Mouse (Mus musculus): ENCODE measurements around the gene Dvl2. TPM values are rescaled to one million over a fixed set of nuclear protein-coding genes. Genes with fewer than 3 reads are reported as not detected.
A peak's percentile ranks its signal among the peaks of the same experiment; 100 is the strongest.

Gene Dvl2
- total and polyA plus RNA-seq, 2 experiments from 2014 or later, result 20.0 to 33.3 TPM

DNA sequence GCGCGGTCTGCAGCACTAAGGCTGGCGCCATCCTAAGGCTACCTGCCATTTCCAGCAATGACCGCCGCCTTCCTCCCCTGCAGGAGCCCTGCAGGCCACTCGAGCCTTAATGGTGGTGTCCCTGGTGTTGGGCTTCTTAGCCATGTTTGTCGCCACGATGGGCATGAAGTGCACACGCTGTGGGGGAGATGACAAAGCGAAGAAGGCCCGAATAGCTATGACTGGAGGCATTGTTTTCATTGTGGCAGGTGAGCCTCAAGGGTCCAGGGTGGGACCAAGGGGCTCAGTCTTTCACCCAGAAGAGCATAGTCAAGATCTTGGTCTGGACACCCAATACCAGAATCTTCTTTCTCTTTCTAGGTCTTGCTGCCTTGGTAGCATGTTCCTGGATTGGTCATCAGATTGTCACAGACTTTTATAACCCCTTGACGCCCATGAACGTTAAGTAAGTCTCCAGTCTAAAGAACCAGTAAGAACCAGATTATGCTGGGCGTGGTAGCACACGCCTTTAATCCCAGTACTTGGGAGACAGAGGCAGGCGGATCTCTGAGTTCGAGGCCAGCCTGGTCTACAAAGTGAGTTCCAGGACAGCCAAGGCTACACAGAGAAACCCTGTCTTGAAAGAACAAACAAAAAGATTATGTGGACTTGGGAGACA is 33.4 kb upstream of the Dvl2 start:
- Histone ChIP-seq H3K4me1 (ENCODE audit: insufficient read depth, low read length) (no peaks in the 10 kb centered on the region), H3K27ac (ENCODE audit: low read depth, low read length) (no peak overlapping the region), H3K9me3 (ENCODE audit: low read length) (no peaks in the 10 kb centered on the region), H3K4me2 (ENCODE audit: low read depth, low read length, poor library complexity, severe bottlenecking) (peak overlapping the region; percentile 36), H3K9ac (replicated peaks; ENCODE audit: low read length, poor library complexity, severe bottlenecking) (0 out of 2 replicates have a peak overlapping the region, but pooled peaks have one; percentile 29), H3K27me3 (ENCODE audit: insufficient read depth, low read length) (peaks cover 46% of the 10 kb centered on the region), H3K36me3 (ENCODE audit: insufficient read depth, low read length) (peaks cover 13% of the 10 kb centered on the region), H3K4me3 (ENCODE audit: low read depth, low read length) (peak overlapping the region; percentile 23; the same call in 1 of the 2 replicates)
- 42% methylated on average over 17 of the region's 17 CpGs for WGBS
- DNase-seq (ENCODE audit: low spot score), result no peak
- TF ChIP-seq CTCF (IDR thresholded peaks at IDR 0.05), result no peak
- no peak for ATAC-seq (ENCODE audit: low FRiP score)

DNA sequence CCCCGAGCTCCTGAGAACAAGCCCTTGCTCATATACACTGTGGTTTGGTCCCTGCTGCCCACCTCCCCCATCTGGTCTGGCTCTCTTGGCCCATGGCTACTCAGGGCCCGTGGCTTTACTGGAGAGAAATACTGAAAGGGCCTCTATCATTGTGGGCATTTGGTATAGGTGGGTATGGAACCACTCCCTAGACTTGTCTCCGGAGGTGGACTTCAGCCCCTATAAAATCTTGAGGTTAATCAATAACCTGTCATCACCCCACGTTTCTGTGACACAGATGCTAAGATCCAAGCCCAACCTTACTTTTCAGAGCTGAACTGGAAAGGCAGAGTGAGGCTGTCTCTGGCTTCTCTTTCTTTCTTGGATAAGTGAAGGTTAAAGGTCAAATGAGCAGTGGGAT is 31.6 kb upstream of the Dvl2 start:
- no peak for DNase-seq (ENCODE audit: low spot score)
- TF ChIP-seq CTCF (IDR thresholded peaks at IDR 0.05), result no peak
- Histone ChIP-seq H3K4me2 (ENCODE audit: low read depth, low read length, poor library complexity, severe bottlenecking) (no peak overlapping the region), H3K27me3 (ENCODE audit: insufficient read depth, low read length) (peaks cover 30% of the 10 kb centered on the region), H3K4me3 (ENCODE audit: low read depth, low read length) (no peak overlapping the region), H3K36me3 (ENCODE audit: insufficient read depth, low read length) (peaks cover 22% of the 10 kb centered on the region), H3K27ac (ENCODE audit: low read depth, low read length) (no peak overlapping the region), H3K9ac (replicated peaks; ENCODE audit: low read length, poor library complexity, severe bottlenecking) (no peak overlapping the region), H3K4me1 (ENCODE audit: insufficient read depth, low read length) (no peaks in the 10 kb centered on the region), H3K9me3 (ENCODE audit: low read length) (no peaks in the 10 kb centered on the region)
- no peak for ATAC-seq (ENCODE audit: low FRiP score)
- WGBS, result 91% methylated on average over 4 of the region's 4 CpGs

GRCm38 (mm10) chr11:69970222-69970621 is 30.2 kb upstream of the Dvl2 start:
- Histone ChIP-seq H3K4me1 (ENCODE audit: insufficient read depth, low read length) (no peaks in the 10 kb centered on the region), H3K9ac (replicated peaks; ENCODE audit: low read length, poor library complexity, severe bottlenecking) (no peak overlapping the region), H3K27ac (ENCODE audit: low read depth, low read length) (no peak overlapping the region), H3K36me3 (ENCODE audit: insufficient read depth, low read length) (peaks cover 35% of the 10 kb centered on the region), H3K9me3 (ENCODE audit: low read length) (no peaks in the 10 kb centered on the region), H3K27me3 (ENCODE audit: insufficient read depth, low read length) (peaks cover 21% of the 10 kb centered on the region), H3K4me2 (ENCODE audit: low read depth, low read length, poor library complexity, severe bottlenecking) (no peak overlapping the region), H3K4me3 (ENCODE audit: low read depth, low read length) (no peak overlapping the region)
- no peak for ATAC-seq (ENCODE audit: low FRiP score)
- WGBS, result 89% methylated on average over 6 of the region's 6 CpGs
- DNase-seq (ENCODE audit: low spot score), result no peak
- no peak for TF ChIP-seq CTCF (IDR thresholded peaks at IDR 0.05)

GRCm38 (mm10) chr11:69970775-69971174 is 29.6 kb upstream of the Dvl2 start:
- H3K4me1 ChIP-seq (ENCODE audit: insufficient read depth, low read length), result no peaks in the 10 kb centered on the region
- peaks cover 36% of the 10 kb centered on the region for H3K36me3 ChIP-seq (ENCODE audit: insufficient read depth, low read length)
- peaks cover 17% of the 10 kb centered on the region for H3K27me3 ChIP-seq (ENCODE audit: insufficient read depth, low read length)
- no peak overlapping the region for H3K27ac ChIP-seq (ENCODE audit: low read depth, low read length)
- 88% methylated on average over 3 of the region's 3 CpGs for WGBS
- no peak for TF ChIP-seq CTCF (IDR thresholded peaks at IDR 0.05)
- H3K4me3 ChIP-seq (ENCODE audit: low read depth, low read length), result no peak overlapping the region
- ATAC-seq (ENCODE audit: low FRiP score), result no peak
- H3K9me3 ChIP-seq (ENCODE audit: low read length), result no peaks in the 10 kb centered on the region
- no peak overlapping the region for H3K4me2 ChIP-seq (ENCODE audit: low read depth, low read length, poor library complexity, severe bottlenecking)
- no peak overlapping the region for H3K9ac ChIP-seq (replicated peaks; ENCODE audit: low read length, poor library complexity, severe bottlenecking)
- no peak for DNase-seq (ENCODE audit: low spot score)

GRCm38 (mm10) chr11:69974907-69975306 is 25.5 kb upstream of the Dvl2 start:
- no peak overlapping the region for H3K9ac ChIP-seq (replicated peaks; ENCODE audit: low read length, poor library complexity, severe bottlenecking)
- DNase-seq (ENCODE audit: low spot score), result no peak
- H3K27me3 ChIP-seq (ENCODE audit: insufficient read depth, low read length), result no peaks in the 10 kb centered on the region
- no peaks in the 10 kb centered on the region for H3K9me3 ChIP-seq (ENCODE audit: low read length)
- H3K4me3 ChIP-seq (ENCODE audit: low read depth, low read length), result no peak overlapping the region
- no peak overlapping the region for H3K27ac ChIP-seq (ENCODE audit: low read depth, low read length)
- WGBS, result 93% methylated on average over 2 of the region's 2 CpGs
- peaks cover 28% of the 10 kb centered on the region for H3K36me3 ChIP-seq (ENCODE audit: insufficient read depth, low read length)
- TF ChIP-seq CTCF (IDR thresholded peaks at IDR 0.05), result no peak
- ATAC-seq (ENCODE audit: low FRiP score), result no peak
- H3K4me2 ChIP-seq (ENCODE audit: low read depth, low read length, poor library complexity, severe bottlenecking), result no peak overlapping the region
- peaks cover 4% of the 10 kb centered on the region; the same call in 1 of the 2 replicates for H3K4me1 ChIP-seq (ENCODE audit: insufficient read depth, low read length)

DNA sequence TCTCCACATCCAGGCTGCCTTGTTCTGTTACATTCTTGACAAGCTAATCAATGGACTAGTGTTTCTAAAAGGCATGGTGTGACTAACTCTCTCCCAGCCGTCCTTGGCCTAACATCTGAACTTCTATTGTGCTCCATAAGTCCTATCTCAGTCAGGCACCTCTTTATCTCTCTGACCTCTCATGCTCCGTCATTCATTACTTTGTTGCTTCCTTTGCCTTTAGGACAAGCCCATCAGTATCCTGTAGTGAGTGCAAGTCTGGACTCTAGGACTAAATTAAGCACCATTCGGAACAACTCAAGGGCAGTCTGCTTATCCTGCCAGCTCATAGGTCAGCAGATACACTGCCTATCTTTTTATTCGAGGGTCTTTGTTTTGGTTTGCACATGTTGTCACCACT is 24.1 kb upstream of the Dvl2 start:
- 87% methylated on average over 4 of the region's 4 CpGs for WGBS
- no peak overlapping the region for H3K27ac ChIP-seq (ENCODE audit: low read depth, low read length)
- no peak for DNase-seq (ENCODE audit: low spot score)
- H3K9me3 ChIP-seq (ENCODE audit: low read length), result no peaks in the 10 kb centered on the region
- H3K27me3 ChIP-seq (ENCODE audit: insufficient read depth, low read length), result no peaks in the 10 kb centered on the region
- H3K4me1 ChIP-seq (ENCODE audit: insufficient read depth, low read length), result peaks cover 4% of the 10 kb centered on the region; the same call in 1 of the 2 replicates
- no peak for ATAC-seq (ENCODE audit: low FRiP score)
- no peak for TF ChIP-seq CTCF (IDR thresholded peaks at IDR 0.05)
- H3K4me3 ChIP-seq (ENCODE audit: low read depth, low read length), result no peak overlapping the region
- peaks cover 27% of the 10 kb centered on the region for H3K36me3 ChIP-seq (ENCODE audit: insufficient read depth, low read length)
- no peak overlapping the region for H3K9ac ChIP-seq (replicated peaks; ENCODE audit: low read length, poor library complexity, severe bottlenecking)
- H3K4me2 ChIP-seq (ENCODE audit: low read depth, low read length, poor library complexity, severe bottlenecking), result no peak overlapping the region

Measured in midbrain, postnatal 0 days (tissue).